Mouse (Mus musculus) olfactory bulb, adult 2 months (tissue): Measurements from ENCODE around the gene Cd209c. TPM values are rescaled to one million over a fixed set of nuclear protein-coding genes. Genes with fewer than 3 reads are reported as not detected.

ENCODE experiments used
- H3K27ac ChIP-seq: fragments of 200-500 bp; 2 replicates; pipeline ENCODE4 v1.5.1; 2012; ENCODE audit warnings: low read depth, low read length; ENCODE audit not compliant: insufficient read depth
- H3K4me1 ChIP-seq: fragments of 200-500 bp; 2 replicates; pipeline ENCODE4 v1.6.1; 2012; ENCODE audit warnings: low read length; ENCODE audit not compliant: control insufficient read depth, insufficient read depth
- H3K4me3 ChIP-seq: fragments of 200-500 bp; 2 replicates; pipeline ENCODE4 v1.5.1; 2012; ENCODE audit warnings: mild to moderate bottlenecking, low read depth, low read length, moderate library complexity; ENCODE audit not compliant: insufficient read depth
- CTCF ChIP-seq: fragments of 200-500 bp; IDR thresholded peaks from 2 replicates; pipeline ENCODE4 v1.5.1; 2012; ENCODE audit warnings: low read depth, mild to moderate bottlenecking, low read length, moderate library complexity; ENCODE audit not compliant: insufficient read depth
- POLR2A ChIP-seq: fragments of 200-500 bp; IDR thresholded peaks from 2 replicates; pipeline ENCODE4 v1.6.1; 2012; ENCODE audit warnings: mild to moderate bottlenecking, low read depth, low read length, moderate library complexity; ENCODE audit not compliant: insufficient read depth
- WGBS: fragments of 180-500 bp; shearing (Covaris S2); methylation state at CpG from one replicate; pipeline ENCODE4 v1.1.7; 2018; 5-methylcytosine and 5-hydroxymethylcytosine counted together
- polyA plus RNA-seq: library from polyadenylated mRNA; stranded (reverse); fragments of >200 nt; gene quantifications from 2 replicates; pipeline ENCODE4 v1.2.4, GENCODE M21; 2012; ENCODE audit warnings: low replicate concordance; ENCODE audit not compliant: missing spikeins, insufficient read depth, insufficient read length

Cd209c gene
- polyA plus RNA-seq = not detected in 2 replicates

DNA sequence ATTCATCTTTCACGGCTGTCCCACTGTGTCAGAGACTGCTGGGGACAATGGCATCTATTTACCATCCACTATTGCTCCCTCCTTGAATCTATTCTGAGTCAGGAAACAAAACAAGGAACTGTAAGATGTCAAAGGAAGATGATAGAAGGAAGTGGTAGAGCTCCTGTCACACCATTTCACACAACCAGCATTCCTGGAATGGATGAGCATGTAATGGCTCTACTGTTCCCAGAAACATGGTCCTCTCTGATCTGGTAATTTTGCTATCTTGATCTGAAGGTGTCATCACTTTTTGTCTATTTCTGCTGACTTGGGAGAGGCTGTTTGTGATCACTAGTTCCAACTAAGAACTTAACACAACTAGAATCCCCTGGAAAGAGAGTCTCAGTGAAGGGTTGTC lies at the start of gene Cd209c:
Gene Cd209c, minus strand, starts transcription at position 101 of the 400 bp plus-strand sequence.
- TF ChIP-seq POLR2A (no peak), CTCF (no peak)
- Histone ChIP-seq H3K4me1 (no peaks in the 10 kb centered on the region), H3K27ac (no peak within 1 kb of the TSS), H3K4me3 (no peak within 1 kb of the TSS)
- WGBS = 87% methylated on average over 1 of the region's 1 CpGs

DNA sequence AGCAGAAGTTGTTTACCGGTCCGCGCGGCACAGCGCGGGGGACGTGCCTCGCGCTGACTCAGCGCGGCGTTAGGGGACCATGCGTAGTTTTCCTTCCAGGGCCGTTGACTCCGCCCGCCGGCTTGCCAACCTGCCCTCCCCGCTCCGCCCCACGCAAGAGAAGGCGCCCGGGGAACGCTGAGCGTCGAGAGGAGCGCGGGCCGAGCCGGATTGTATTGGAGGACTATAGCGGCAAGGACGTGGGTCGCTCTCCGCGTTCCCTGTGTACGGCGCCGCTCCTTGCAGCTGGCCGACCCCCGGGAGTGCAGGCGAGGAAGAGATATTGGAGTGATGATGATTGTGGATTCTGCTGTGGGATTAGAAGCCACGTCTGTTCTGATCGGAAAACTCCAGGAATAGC lies 39.7 kb upstream of the Cd209c start:
- Histone ChIP-seq H3K4me1 (no peaks in the 10 kb centered on the region), H3K4me3 (peak overlapping the region; percentile 0; the same call in 1 of the 2 replicates), H3K27ac (no peak overlapping the region)
- TF ChIP-seq POLR2A = no peak
- WGBS = 36% methylated on average over 42 of the region's 42 CpGs

DNA sequence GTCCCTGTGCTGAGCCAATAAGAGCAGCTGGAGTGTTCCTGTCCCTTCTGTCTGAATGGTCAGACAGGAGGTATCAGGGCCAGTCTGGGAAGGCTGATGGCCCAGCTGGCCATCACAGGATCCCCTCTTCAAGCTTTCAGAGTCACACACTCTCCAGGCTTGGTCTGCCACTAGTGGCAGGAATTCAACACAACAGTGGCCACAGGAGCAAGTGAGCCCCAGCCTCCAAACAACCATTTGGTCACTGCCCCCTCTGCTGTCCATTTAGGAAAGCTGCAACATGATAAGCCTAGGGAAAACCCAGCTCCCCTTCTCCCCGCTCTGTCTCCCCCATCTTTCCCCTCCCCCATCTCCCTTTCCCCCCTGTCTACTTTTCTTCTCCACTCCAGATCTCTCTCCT lies 1.5 kb upstream of the Cd209c start:
- TF ChIP-seq POLR2A (no peak), CTCF (no peak)
- 72% methylated on average over 1 of the region's 1 CpGs for WGBS
- H3K27ac ChIP-seq = no peak overlapping the region
- no peak overlapping the region for H3K4me3 ChIP-seq
- no peaks in the 10 kb centered on the region for H3K4me1 ChIP-seq

DNA sequence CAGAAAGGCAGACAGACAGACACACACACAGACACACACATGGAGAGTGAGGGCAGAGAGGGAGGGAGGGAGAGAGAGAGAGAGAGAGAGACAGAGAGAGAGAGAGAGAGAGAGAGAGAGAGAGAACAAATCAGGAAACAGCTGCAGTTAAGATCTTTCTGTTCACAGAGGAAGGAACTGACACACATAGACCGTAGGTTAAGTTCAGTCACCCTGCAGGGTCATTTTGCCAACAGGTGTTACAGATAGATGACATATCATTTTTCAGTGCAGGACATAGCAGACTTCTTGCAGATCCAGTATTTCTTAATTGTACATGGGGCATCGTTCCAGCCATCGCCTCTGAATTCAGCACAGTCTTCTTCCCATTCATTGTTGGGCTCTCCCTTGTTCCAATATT lies 14.5 kb downstream of the Cd209c start:
- 92% methylated on average over 3 of the region's 3 CpGs for WGBS
- Histone ChIP-seq H3K27ac (no peak overlapping the region), H3K4me1 (no peaks in the 10 kb centered on the region), H3K4me3 (no peak overlapping the region)
- TF ChIP-seq POLR2A = no peak
- TF ChIP-seq CTCF = no peak

DNA sequence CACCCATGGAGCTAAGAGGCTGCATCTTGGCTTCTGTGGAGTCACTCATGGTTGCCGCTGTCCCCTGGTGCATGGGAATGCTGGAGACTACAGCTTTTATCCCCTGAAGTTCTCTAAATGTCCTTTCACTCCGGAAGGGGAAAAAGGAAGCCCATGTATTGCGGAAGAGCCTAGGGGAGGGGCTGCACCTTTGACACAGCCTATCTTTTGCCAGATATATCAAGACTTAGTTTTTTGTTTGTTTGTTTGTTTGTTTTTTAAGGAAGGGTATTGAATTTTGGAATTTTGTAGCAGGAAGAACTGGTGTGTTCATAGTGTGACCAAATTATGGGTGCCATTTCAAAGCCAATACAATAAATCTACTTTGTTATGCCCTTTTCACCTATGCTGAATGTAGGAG lies 27.8 kb downstream of the Cd209c start, which contains the start of gene Cd209b:
Gene Cd209b, minus strand, starts transcription at position 101 of the 400 bp plus-strand sequence.
- TF ChIP-seq CTCF (no peak), POLR2A (no peak)
- H3K4me1 ChIP-seq = no peaks in the 10 kb centered on the region
- H3K4me3 ChIP-seq = no peak within 1 kb of the TSS
- 90% methylated on average over 3 of the region's 3 CpGs for WGBS
- no peak within 1 kb of the TSS for H3K27ac ChIP-seq

Other genes with a start within 250 kb of the Cd209c start
- not detected in 2 replicates for gene Clec4g, start 234.1 kb downstream of the Cd209c start, polyA plus RNA-seq
- gene Cd209a, start 205.8 kb downstream of the Cd209c start, polyA plus RNA-seq = not detected in 2 replicates
- gene Cd209e, start 100.4 kb downstream of the Cd209c start, polyA plus RNA-seq = not detected in 2 replicates
- not detected in 2 replicates for gene Cd209d, start 76.2 kb downstream of the Cd209c start, polyA plus RNA-seq
- gene Cd209b, start 27.9 kb downstream of the Cd209c start, polyA plus RNA-seq = not detected in 2 replicates
- gene Cd209f, start 151.1 kb upstream of the Cd209c start, polyA plus RNA-seq = not detected in 2 replicates
- not detected in 2 replicates for gene Cd209g, start 179.4 kb upstream of the Cd209c start, polyA plus RNA-seq
- gene Evi5l, start 211.8 kb upstream of the Cd209c start, polyA plus RNA-seq = not detected in 2 replicates